Mouse (Mus musculus): ENCODE results near the gene Nfix. TPM values are rescaled to one million over a fixed set of nuclear protein-coding genes. Genes with fewer than 3 reads are reported as not detected.
A peak's percentile ranks its signal among the peaks of the same experiment; 100 is the strongest.

The Nfix gene
- polyA plus RNA-seq, 1 experiment from 2014 or later: 48.0 TPM

- peak overlapping the region; percentile 49; the same call in 1 of the 2 replicates for H3K27ac ChIP-seq
- H3K4me3 ChIP-seq: no peak overlapping the region
- H3K36me3 ChIP-seq: peaks cover 90% of the 10 kb centered on the region
- no peaks in the 10 kb centered on the region for H3K9me3 ChIP-seq
- H3K4me1 ChIP-seq: peaks cover 64% of the 10 kb centered on the region
- ATAC-seq (ENCODE audit: low FRiP score, low read depth): no peak
- peak overlapping the region; percentile 39 for H3K9ac ChIP-seq
- peak overlapping the region; percentile 2; the same call in 1 of the 2 replicates for H3K4me2 ChIP-seq (replicated peaks)
- peaks cover 29% of the 10 kb centered on the region for H3K27me3 ChIP-seq
- WGBS: 65% methylated on average over 9 of the region's 9 CpGs
These were observed 33.7 kb downstream of the Nfix start for GRCm38 (mm10) chr8:84766422-84766821.

- Histone ChIP-seq H3K4me2 (replicated peaks) (peak overlapping the region; percentile 2; the same call in 1 of the 2 replicates), H3K27ac (0 out of 2 replicates have a peak overlapping the region, but pooled peaks have one; percentile 22), H3K27me3 (peaks cover 21% of the 10 kb centered on the region; the same call in 1 of the 2 replicates), H3K9me3 (no peaks in the 10 kb centered on the region), H3K4me1 (peaks cover 64% of the 10 kb centered on the region), H3K36me3 (peaks cover 83% of the 10 kb centered on the region), H3K9ac (peak overlapping the region; percentile 39), H3K4me3 (no peak overlapping the region)
- WGBS: 28% methylated on average over 10 of the region's 10 CpGs
- no peak for ATAC-seq (ENCODE audit: low FRiP score, low read depth)
These were observed 34.5 kb downstream of the Nfix start for GRCm38 (mm10) chr8:84765629-84766028.

- peaks cover 77% of the 10 kb centered on the region for H3K36me3 ChIP-seq
- peaks cover 62% of the 10 kb centered on the region for H3K4me1 ChIP-seq
- H3K27ac ChIP-seq: peak overlapping the region; percentile 15; the same call in 1 of the 2 replicates
These were observed 35.2 kb downstream of the Nfix start for GRCm38 (mm10) chr8:84764870-84765495.

GRCm38 (mm10) chr8:84764100-84764499 is 36.0 kb downstream of the Nfix start:
- H3K36me3 ChIP-seq: peaks cover 74% of the 10 kb centered on the region
- ATAC-seq (ENCODE audit: low FRiP score, low read depth): no peak
- H3K4me2 ChIP-seq (replicated peaks): no peak overlapping the region
- no peak overlapping the region for H3K9ac ChIP-seq
- no peak overlapping the region for H3K27ac ChIP-seq
- H3K27me3 ChIP-seq: peaks cover 21% of the 10 kb centered on the region; the same call in 1 of the 2 replicates
- H3K9me3 ChIP-seq: no peaks in the 10 kb centered on the region
- H3K4me1 ChIP-seq: peaks cover 67% of the 10 kb centered on the region
- WGBS: 55% methylated on average over 4 of the region's 4 CpGs
- H3K4me3 ChIP-seq: no peak overlapping the region

More at GRCm38 (mm10) chr8:84764870-84765495, 35.2 kb downstream of the Nfix start:
- Histone ChIP-seq H3K9me3 (no peaks in the 10 kb centered on the region), H3K27me3 (peaks cover 21% of the 10 kb centered on the region; the same call in 1 of the 2 replicates), H3K4me3 (no peak overlapping the region), H3K9ac (no peak overlapping the region), H3K4me2 (replicated peaks) (no peak overlapping the region)
- no peak for ATAC-seq (ENCODE audit: low FRiP score, low read depth)
- WGBS: 81% methylated on average over 17 of the region's 17 CpGs

- peak; percentile 38 for ATAC-seq (ENCODE audit: low FRiP score, low read depth)
- Histone ChIP-seq H3K27me3 (0 out of 2 replicates have a peak, but pooled peaks cover 7% of the 10 kb centered on the region), H3K9me3 (no peaks in the 10 kb centered on the region), H3K4me3 (no peak overlapping the region), H3K4me2 (replicated peaks) (peak overlapping the region; percentile 3; the same call in 1 of the 2 replicates), H3K36me3 (peaks cover 72% of the 10 kb centered on the region), H3K9ac (no peak overlapping the region), H3K4me1 (peaks cover 72% of the 10 kb centered on the region), H3K27ac (peak overlapping the region; percentile 33; the same call in 1 of the 2 replicates)
- 25% methylated on average over 2 of the region's 2 CpGs for WGBS
These were observed 39.2 kb downstream of the Nfix start for GRCm38 (mm10) chr8:84760901-84761300.

- H3K4me3 ChIP-seq: no peak overlapping the region
- no peak for ATAC-seq (ENCODE audit: low FRiP score, low read depth)
- H3K9ac ChIP-seq: no peak overlapping the region
- H3K27ac ChIP-seq: peak overlapping the region; percentile 33; the same call in 1 of the 2 replicates
- H3K36me3 ChIP-seq: peaks cover 76% of the 10 kb centered on the region
- peaks cover 72% of the 10 kb centered on the region for H3K4me1 ChIP-seq
- H3K4me2 ChIP-seq (replicated peaks): no peak overlapping the region
- H3K27me3 ChIP-seq: 0 out of 2 replicates have a peak, but pooled peaks cover 7% of the 10 kb centered on the region
- WGBS: 45% methylated on average over 7 of the region's 7 CpGs
- H3K9me3 ChIP-seq: no peaks in the 10 kb centered on the region
These were observed 39.7 kb downstream of the Nfix start for GRCm38 (mm10) chr8:84760405-84760805.

GRCm38 (mm10) chr8:84759718-84760117 is 40.4 kb downstream of the Nfix start:
- Histone ChIP-seq H3K4me1 (peaks cover 67% of the 10 kb centered on the region), H3K4me3 (no peak overlapping the region), H3K27ac (no peak overlapping the region), H3K9me3 (no peaks in the 10 kb centered on the region), H3K4me2 (replicated peaks) (no peak overlapping the region), H3K27me3 (0 out of 2 replicates have a peak, but pooled peaks cover 1% of the 10 kb centered on the region), H3K36me3 (peaks cover 73% of the 10 kb centered on the region), H3K9ac (no peak overlapping the region)
- WGBS: 86% methylated on average over 10 of the region's 10 CpGs
- ATAC-seq (ENCODE audit: low FRiP score, low read depth): no peak

- no peak overlapping the region for H3K27ac ChIP-seq
- no peak for ATAC-seq (ENCODE audit: low FRiP score, low read depth)
- peaks cover 66% of the 10 kb centered on the region for H3K4me1 ChIP-seq
- H3K9ac ChIP-seq: no peak overlapping the region
- no peaks in the 10 kb centered on the region for H3K27me3 ChIP-seq
- no peaks in the 10 kb centered on the region for H3K9me3 ChIP-seq
- WGBS: 71% methylated on average over 7 of the region's 7 CpGs
- H3K36me3 ChIP-seq: peaks cover 69% of the 10 kb centered on the region
- no peak overlapping the region for H3K4me2 ChIP-seq (replicated peaks)
- H3K4me3 ChIP-seq: no peak overlapping the region
These were observed 41.0 kb downstream of the Nfix start for GRCm38 (mm10) chr8:84759126-84759525.

GRCm38 (mm10) chr8:84758308-84758707 is 41.8 kb downstream of the Nfix start:
- H3K9ac ChIP-seq: no peak overlapping the region
- H3K4me3 ChIP-seq: no peak overlapping the region
- peaks cover 6% of the 10 kb centered on the region; the same call in 1 of the 2 replicates for H3K27me3 ChIP-seq
- H3K36me3 ChIP-seq: peaks cover 69% of the 10 kb centered on the region
- 98% methylated on average over 3 of the region's 3 CpGs for WGBS
- no peak overlapping the region for H3K4me2 ChIP-seq (replicated peaks)
- H3K9me3 ChIP-seq: no peaks in the 10 kb centered on the region
- no peak for ATAC-seq (ENCODE audit: low FRiP score, low read depth)
- peaks cover 69% of the 10 kb centered on the region for H3K4me1 ChIP-seq
- peak overlapping the region; percentile 48; the same call in 1 of the 2 replicates for H3K27ac ChIP-seq

GRCm38 (mm10) chr8:84757501-84757900 is 42.6 kb downstream of the Nfix start:
- Histone ChIP-seq H3K4me3 (no peak overlapping the region), H3K9ac (no peak overlapping the region), H3K27ac (peak overlapping the region; percentile 48), H3K27me3 (peaks cover 9% of the 10 kb centered on the region; the same call in 1 of the 2 replicates), H3K36me3 (peaks cover 71% of the 10 kb centered on the region), H3K4me1 (peaks cover 74% of the 10 kb centered on the region), H3K9me3 (no peaks in the 10 kb centered on the region), H3K4me2 (replicated peaks) (0 out of 2 replicates have a peak overlapping the region, but pooled peaks have one; percentile 7)
- ATAC-seq (ENCODE audit: low FRiP score, low read depth): no peak
- WGBS: 19% methylated on average over 5 of the region's 5 CpGs

GRCm38 (mm10) chr8:84752734-84753582 is 47.2 kb downstream of the Nfix start:
- H3K4me3 ChIP-seq: no peak overlapping the region
- peaks cover 9% of the 10 kb centered on the region; the same call in 1 of the 2 replicates for H3K27me3 ChIP-seq
- peaks cover 77% of the 10 kb centered on the region for H3K4me1 ChIP-seq
- H3K36me3 ChIP-seq: peaks cover 50% of the 10 kb centered on the region
- no peak overlapping the region for H3K4me2 ChIP-seq (replicated peaks)
- WGBS: 75% methylated on average over 6 of the region's 6 CpGs
- no peak for ATAC-seq (ENCODE audit: low FRiP score, low read depth)
- peak overlapping the region; percentile 50; the same call in 1 of the 2 replicates for H3K9ac ChIP-seq
- no peak overlapping the region for H3K27ac ChIP-seq
- no peaks in the 10 kb centered on the region for H3K9me3 ChIP-seq
